ENCODE assay signal across 8 mouse cellular contexts in genomic region chr1:60408501-60409167, GRCm38 (mm10). TPM values are rescaled to one million over a fixed set of nuclear protein-coding genes. Genes with fewer than 3 reads are reported as not detected.
DNase-seq lines count a peak whose midpoint lies in the region; ATAC-seq and TF ChIP-seq lines count a peak whose summit lies in the region.

No protein-coding gene starts in this region.

- H3K9ac ChIP-seq in heart, embryonic 13.5 days: peak overlapping the region; percentile 97
- H3K9ac ChIP-seq in hindbrain, embryonic 15.5 days: peak overlapping the region; percentile 84
- peak overlapping the region; percentile 72 for H3K9ac ChIP-seq in midbrain, embryonic 12.5 days (replicated peaks)

- DNase-seq in heart, postnatal 25 days (ENCODE audit: low spot score): no peak
- DNase-seq in G1E (ENCODE audit: low spot score): no peak
- no peak for DNase-seq in spleen, postnatal 4 days (ENCODE audit: low spot score in 2 of 2)
- DNase-seq in ovary, adult 18-20 months (ENCODE audit: low spot score): no peak
- no peak for DNase-seq in urinary bladder, postnatal 36 days (ENCODE audit: low spot score in 2 of 2)

- no peak for TF ChIP-seq CTCF in G1E (IDR thresholded peaks at IDR 0.05; ENCODE audit: low read depth, low read length)

- 18% methylated on average over 13 of the region's 13 CpGs for WGBS in heart, embryonic 13.5 days
- WGBS in hindbrain, embryonic 15.5 days: 19% methylated on average over 13 of the region's 13 CpGs
- WGBS in midbrain, embryonic 12.5 days: 18% methylated on average over 13 of the region's 13 CpGs

- intact Hi-C loops in heart, postnatal 25 days (cut with DNase I): loop anchor here (5.0 to 10.0 kb wide), 3 partner anchors 66 to 554 kb away; partner anchors contain the start of gene Cyp20a1

- peaks cover 37% of the 10 kb centered on the region for H3K4me1 ChIP-seq in heart, embryonic 13.5 days
- peaks cover 38% of the 10 kb centered on the region for H3K4me1 ChIP-seq in G1E (ENCODE audit: insufficient read depth, low read depth, low read length)
- H3K4me1 ChIP-seq in hindbrain, embryonic 15.5 days (replicated peaks): peaks cover 25% of the 10 kb centered on the region
- 0 out of 2 replicates have a peak, but pooled peaks cover 8% of the 10 kb centered on the region for H3K4me1 ChIP-seq in midbrain, embryonic 12.5 days

- peak overlapping the region; percentile 77 for H3K4me2 ChIP-seq in heart, embryonic 13.5 days
- H3K4me2 ChIP-seq in hindbrain, embryonic 15.5 days: peak overlapping the region; percentile 64
- H3K4me2 ChIP-seq in midbrain, embryonic 12.5 days (replicated peaks): peak overlapping the region; percentile 61

- H3K27ac ChIP-seq in heart, embryonic 13.5 days (replicated peaks): peak overlapping the region; percentile 95
- peak overlapping the region; percentile 99 for H3K27ac ChIP-seq in hindbrain, embryonic 15.5 days (replicated peaks)
- peak overlapping the region; percentile 99 for H3K27ac ChIP-seq in midbrain, embryonic 12.5 days (replicated peaks)

- H3K9me3 ChIP-seq in heart, embryonic 13.5 days: no peaks in the 10 kb centered on the region
- no peaks in the 10 kb centered on the region for H3K9me3 ChIP-seq in G1E (replicated peaks)
- H3K9me3 ChIP-seq in hindbrain, embryonic 15.5 days: no peaks in the 10 kb centered on the region
- no peaks in the 10 kb centered on the region for H3K9me3 ChIP-seq in midbrain, embryonic 12.5 days

- no peak for ATAC-seq in heart, embryonic 13.5 days (ENCODE audit: extremely low read depth, insufficient number of reproducible peaks, low FRiP score, low TSS enrichment)
- no peak for ATAC-seq in G1E (ENCODE audit: extremely low read depth, insufficient number of reproducible peaks, low FRiP score, poor library complexity, severe bottlenecking)
- ATAC-seq in hindbrain, embryonic 15.5 days (ENCODE audit: low FRiP score, low read depth): peak; percentile 52
- ATAC-seq in midbrain, embryonic 12.5 days (ENCODE audit: low FRiP score, low read depth): peak; percentile 61

- H3K36me3 ChIP-seq in heart, embryonic 13.5 days: no peaks in the 10 kb centered on the region
- peaks cover 1% of the 10 kb centered on the region for H3K36me3 ChIP-seq in G1E (replicated peaks)
- no peaks in the 10 kb centered on the region for H3K36me3 ChIP-seq in hindbrain, embryonic 15.5 days
- no peaks in the 10 kb centered on the region for H3K36me3 ChIP-seq in midbrain, embryonic 12.5 days

- peak overlapping the region; percentile 96 for H3K4me3 ChIP-seq in heart, embryonic 13.5 days
- peak overlapping the region; percentile 95 for H3K4me3 ChIP-seq in G1E (ENCODE audit: low read depth, low read length)
- H3K4me3 ChIP-seq in hindbrain, embryonic 15.5 days: peak overlapping the region; percentile 88
- peak overlapping the region; percentile 96 for H3K4me3 ChIP-seq in midbrain, embryonic 12.5 days

- H3K27me3 ChIP-seq in heart, embryonic 13.5 days (replicated peaks): no peaks in the 10 kb centered on the region
- H3K27me3 ChIP-seq in G1E (ENCODE audit: insufficient read depth, low read length): no peaks in the 10 kb centered on the region
- H3K27me3 ChIP-seq in hindbrain, embryonic 15.5 days: no peaks in the 10 kb centered on the region
- H3K27me3 ChIP-seq in midbrain, embryonic 12.5 days: no peaks in the 10 kb centered on the region

RNA-seq across cellular contexts. Expression of gene Abi2, which starts 0.8 kb away (rescaled TPM):
- 25.8 and 27.2 TPM in 2 replicates for polyA plus RNA-seq in heart, embryonic 13.5 days (2015; fragmentation: Nextera tagmentation; extraction: Ambion mirVana)
- total RNA-seq in heart, postnatal 25 days (2021): 10 to 100 TPM; 17.6 to 22.2 TPM
- total RNA-seq in G1E (2014; fragmentation: Nextera tagmentation) (78.8 and 102 TPM in 2 replicates), G1E (2017) (26.4 and 34.0 TPM in 2 replicates)
- polyA plus RNA-seq in G1E (2012): 32.1 and 44.2 TPM in 2 replicates
- 75.7 and 89.6 TPM in 2 replicates for polyA plus RNA-seq in hindbrain, embryonic 15.5 days (2015; fragmentation: Nextera tagmentation; extraction: Ambion mirVana)
- polyA plus RNA-seq in midbrain, embryonic 12.5 days (2016; fragmentation: Nextera tagmentation; extraction: Ambion mirVana): 65.7 and 78.8 TPM in 2 replicates

Comparison
In these comparisons a context has a peak if more than half of its experiments do, and no peak if none do; other contexts are left out.
1. ATAC-seq: peak in hindbrain, embryonic 15.5 days (single experiment) and midbrain, embryonic 12.5 days (single experiment); none in heart, embryonic 13.5 days (single experiment) and G1E (single experiment).
2. Peak in every context shown above with its lines, with median percentiles within 50 percentile points of each other: H3K27ac ChIP-seq, H3K4me2 ChIP-seq, H3K4me3 ChIP-seq and H3K9ac ChIP-seq.